Mouse (Mus musculus) cortical plate, adult 2 months (tissue): ENCODE results near the gene E2f8.

Experiments used
- CTCF ChIP-seq: fragments of 200-500 bp; IDR thresholded peaks from 2 replicates; pipeline ENCODE4 v1.5.1; 2011; ENCODE audit warnings: mild to moderate bottlenecking, control low read depth, low read length; ENCODE audit not compliant: insufficient read depth; ENCODE audit errors: extremely low read depth
- POLR2A ChIP-seq: fragments of 200-500 bp; IDR thresholded peaks from 2 replicates; pipeline ENCODE4 v1.6.1; 2011; ENCODE audit warnings: mild to moderate bottlenecking, low read length, control low read depth; ENCODE audit not compliant: insufficient read depth; ENCODE audit errors: extremely low read depth

- TF ChIP-seq POLR2A, result no peak
- TF ChIP-seq CTCF, result no peak
These were observed 1.8 kb downstream of the E2f8 start for GRCm38 (mm10) chr7:48879574-48879973.
